Mouse (Mus musculus) urinary bladder, postnatal 25 days (tissue): ENCODE measurements around the gene Galnt13.
"Not testable (repeated sequence)": the region's sequence is repeated elsewhere in the genome, so short reads cannot be mapped to it uniquely, and the experiment has no call there.

Source experiments
- DNase-seq: peaks from one replicate; pipeline ENCODE4 v3.0.0; 2022; ENCODE audit warnings: low spot score

Galnt13 gene

DNA sequence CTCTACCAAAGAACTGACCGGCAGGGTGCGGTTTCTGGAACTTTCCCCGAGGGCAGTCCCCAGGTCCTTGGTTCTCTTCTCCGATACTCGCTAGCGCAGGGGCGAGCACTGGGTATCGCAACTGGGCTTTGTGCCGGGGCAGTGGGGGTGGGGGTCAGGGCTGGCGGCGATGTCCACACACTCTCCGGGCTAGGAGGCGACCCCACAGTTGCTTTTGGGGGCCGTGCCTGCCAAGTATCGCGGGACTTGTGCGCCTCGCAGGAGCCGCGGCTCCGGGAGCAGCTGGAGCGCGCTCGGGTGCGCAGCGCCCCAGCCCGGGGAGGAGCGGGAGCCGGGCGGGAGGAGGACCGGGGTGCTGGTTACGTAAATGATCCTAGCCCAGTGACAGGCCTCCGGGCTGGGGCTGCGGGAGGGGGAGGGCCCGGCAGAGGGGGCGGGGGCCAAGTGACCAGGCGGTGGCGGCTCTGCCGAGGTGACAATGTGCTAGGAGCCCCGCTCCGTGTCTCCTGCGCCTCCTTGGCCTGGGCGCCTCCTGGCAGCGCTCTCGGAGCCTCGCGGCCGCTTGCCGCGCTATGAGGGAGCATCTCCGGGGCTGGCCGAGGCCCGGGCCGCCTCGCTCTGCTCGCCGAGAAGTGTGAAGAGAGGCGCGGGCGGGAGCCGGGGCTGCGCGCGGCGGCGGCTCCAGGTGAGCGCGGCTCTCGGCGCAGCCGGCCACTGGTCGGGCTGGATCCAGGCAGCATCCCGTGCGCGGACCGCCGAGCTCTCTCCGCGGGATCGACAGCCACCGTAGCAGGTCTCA, at the start of gene Galnt13:
Gene Galnt13 (plus strand): TSS at position 381 of the 799 bp plus-strand sequence.
- DNase-seq = no peak

DNA sequence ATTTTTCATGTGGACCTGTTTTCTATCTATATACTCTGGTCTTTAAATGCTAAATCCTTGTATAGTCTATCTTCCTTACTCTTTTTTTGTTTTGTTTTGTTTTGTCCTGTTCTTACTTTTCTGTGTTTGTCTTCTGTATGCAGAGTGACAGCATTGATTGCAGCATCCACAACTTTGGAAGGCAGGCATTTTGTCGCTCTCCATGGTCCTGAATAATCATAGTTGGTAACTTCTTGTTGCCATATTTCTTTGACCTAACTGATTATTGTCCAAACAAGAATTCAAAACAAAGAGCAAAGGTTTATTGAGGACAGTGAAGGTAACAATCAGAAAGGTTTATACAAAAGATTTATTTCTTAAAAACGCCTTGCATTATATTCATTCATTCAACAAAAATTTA, 5.1 kb upstream of the Galnt13 start:
- no peak for DNase-seq

DNA sequence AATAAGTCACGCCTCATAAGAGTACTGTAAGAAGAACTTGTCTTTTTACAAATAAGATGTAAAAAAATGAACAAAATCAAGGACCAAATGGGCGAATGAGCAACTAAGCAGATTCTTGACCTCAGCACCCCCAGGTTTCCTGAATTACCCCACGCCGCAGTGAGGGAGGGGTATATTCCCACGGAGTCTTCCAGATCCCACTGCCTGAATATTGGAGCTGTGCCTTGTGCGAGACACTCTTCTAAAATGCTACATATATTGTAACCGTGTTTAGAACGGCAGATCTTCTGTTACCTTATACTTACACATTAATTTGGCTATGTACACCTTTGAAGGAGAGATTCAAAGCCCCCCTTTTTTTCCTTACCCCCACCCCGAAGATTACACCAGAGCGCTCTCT, 737 bp upstream of the Galnt13 start:
- no peak for DNase-seq

DNA sequence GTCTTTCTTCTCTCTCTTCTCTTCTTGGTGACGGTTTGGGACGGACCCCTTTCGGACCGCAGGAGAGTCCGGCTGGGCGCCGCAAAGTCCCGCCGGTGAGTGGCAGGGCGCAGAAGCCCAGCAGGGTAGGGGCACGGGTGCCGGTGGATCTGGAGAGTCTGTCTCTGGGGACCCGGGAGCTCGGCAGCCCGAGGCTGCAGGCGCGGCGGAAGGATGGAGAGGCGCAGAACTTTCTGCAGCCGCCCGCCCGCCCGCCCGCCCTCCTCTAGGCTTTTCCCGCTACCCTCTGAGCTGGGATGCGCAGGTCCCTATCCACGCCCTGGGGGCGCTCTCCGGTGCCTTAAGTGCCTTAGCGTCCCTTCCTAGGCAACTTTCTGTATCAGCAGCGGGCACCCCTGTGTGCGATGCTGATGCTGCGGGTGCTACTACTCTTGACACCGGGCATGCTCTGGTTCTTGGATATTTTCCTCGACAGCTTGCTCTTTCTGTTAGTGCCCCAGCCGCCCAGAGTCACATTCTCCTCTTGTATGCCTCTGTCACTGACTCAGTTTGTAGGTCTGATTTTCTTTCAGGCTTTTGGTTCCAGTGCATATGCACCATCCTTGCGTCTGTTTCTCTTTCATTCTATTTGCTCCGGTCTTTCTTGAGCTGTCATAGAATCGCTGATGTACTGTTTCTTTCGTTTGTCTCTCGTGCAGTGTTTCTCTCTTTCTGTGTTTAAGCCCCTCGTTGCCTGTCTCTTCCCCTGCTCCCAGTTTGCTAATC, 801 bp downstream of the Galnt13 start:
- DNase-seq = no peak

DNA sequence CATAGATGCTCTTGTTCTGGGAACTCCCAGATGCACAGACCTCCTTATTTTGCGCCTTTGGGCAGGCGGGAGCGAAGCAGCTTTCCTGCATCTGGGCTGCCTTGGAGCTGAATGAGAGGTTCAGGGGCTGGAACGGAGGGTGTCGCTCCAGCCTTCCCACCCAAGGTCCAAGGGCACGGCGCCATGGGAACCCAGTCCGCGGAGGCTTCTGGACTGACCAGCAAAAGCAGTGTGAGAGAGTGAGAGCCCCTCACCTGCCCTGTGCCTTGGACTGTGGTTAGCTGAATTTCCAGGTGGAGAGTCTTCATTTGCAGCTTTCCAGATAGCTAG, 1.3 kb downstream of the Galnt13 start:
- DNase-seq = no peak

DNA sequence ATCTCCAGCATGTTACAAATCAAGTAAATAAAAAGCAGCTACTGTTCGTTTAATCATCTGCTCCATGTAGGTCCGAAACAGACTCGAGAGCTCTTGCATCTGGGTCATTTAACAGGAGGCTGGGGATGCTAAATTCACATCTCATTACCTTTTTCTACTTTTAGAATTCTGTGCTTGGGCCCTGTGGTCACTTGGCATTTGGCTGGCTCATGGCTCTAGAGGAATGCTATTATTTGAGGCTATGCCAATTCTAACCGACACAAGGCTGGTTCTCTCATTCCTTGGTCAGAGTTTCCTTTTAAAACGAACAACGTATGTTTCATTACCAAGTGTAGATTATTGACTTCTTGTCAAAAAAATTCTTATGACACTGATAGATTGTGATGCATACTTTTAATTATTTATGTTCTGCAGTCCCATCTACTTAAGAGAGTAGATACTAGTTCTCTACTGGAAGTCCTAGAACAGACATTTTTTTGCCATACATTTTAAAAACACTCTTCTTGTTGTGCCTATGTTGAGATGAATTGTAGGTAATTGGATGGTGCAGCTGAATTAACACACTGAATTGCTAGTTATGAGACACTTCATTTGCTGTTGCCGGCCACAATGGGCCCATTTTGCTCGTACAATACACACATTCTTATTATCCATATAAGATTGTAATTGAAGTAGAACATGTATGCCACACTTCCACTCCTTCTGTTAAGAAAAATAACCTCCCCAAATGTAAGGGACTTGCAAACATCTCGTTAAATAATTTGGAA, 6.8 kb downstream of the Galnt13 start:
- no peak for DNase-seq

DNA sequence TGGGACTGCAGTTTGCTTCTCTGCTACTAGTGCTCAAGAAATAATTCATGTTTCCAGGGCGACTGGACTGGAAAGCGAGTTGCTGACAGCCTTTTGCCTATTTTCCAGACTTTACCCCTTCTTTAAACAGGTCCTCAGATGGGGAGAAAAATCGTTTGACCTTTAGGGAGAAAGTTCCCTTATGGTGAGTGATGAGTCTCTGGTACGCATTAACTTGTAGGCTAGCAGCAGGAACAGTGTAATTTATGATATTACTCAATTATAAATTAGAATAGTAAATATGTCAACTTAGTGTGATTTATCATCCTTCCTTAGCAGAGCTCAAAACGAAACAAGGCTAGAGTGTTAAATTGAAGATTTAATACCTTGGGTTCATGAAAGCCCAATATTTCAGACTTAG, 47.3 kb downstream of the Galnt13 start:
- DNase-seq = no peak

DNA sequence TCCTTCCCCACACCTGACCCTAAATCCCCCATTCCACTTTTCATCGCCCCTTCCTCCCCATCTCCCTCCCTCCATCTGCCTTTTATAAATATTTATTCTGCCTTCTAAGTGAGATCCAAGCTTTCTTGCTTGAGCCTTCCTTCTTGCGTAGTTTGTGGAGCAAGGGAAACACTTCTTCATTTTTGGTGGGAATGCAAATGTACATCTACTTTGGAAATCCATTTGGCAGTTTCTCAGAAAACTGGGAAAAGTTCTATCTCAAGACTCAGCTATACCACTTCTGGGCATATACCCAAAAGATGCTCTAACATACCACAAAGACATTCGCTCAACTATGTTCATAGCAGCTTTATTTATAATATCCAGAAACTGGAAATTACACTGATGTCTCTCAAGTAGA, 86.9 kb downstream of the Galnt13 start:
- no peak for DNase-seq

DNA sequence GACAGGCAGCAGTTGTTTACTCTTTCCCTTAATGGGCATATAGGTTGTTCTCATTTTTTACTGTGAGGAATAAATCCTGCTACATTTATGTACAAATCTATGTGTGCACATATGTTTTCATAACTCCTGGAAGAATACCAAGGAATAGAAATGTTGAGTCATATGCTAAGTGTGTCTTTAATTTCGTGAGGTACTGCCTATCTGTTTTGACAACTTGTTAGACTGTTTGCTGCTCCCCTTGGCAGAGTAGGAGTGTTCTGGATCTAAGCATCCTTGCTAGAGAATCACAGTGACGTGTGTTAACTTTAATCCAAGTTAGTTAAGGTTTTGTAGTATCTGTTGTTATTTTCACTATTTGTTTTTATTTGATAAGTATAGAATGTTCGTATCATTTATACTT, 91.0 kb downstream of the Galnt13 start:
- DNase-seq = no peak

DNA sequence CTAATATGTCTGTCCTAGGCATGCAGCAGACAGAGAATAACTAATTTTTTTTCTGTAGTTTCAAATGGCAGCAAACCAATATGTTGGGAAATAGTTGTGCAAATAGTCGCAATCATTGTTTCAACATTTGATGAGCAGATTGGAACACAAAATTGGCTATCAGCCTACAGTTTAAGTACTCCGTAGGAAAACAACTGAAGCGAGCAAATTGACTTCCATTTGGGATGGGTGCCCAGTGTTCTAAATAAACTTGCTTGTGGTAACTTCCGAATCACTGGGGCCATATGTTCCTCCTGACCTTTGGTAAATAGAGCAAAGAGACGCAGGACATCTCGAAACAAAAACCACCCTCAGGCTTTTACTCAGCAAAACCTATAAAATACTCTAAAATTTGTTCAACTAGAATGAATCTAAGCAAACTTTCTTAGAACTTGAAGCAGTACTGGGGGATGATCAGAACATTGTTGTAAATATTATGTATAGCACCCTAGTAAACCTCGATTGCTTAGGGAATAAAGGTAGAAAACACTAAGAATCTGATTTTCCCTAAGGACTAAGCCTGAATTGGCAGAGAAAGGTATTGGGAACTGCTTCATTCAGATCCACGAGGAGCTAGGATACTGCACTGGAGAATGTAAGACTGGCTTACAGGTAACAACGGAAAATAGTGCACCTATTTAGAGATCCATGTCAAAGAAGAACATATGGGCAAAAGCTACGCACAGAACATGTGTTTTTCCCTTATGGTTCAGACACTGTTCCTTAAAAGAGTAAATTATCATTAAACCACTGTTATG, 122.4 kb downstream of the Galnt13 start:
- DNase-seq = no peak

DNA sequence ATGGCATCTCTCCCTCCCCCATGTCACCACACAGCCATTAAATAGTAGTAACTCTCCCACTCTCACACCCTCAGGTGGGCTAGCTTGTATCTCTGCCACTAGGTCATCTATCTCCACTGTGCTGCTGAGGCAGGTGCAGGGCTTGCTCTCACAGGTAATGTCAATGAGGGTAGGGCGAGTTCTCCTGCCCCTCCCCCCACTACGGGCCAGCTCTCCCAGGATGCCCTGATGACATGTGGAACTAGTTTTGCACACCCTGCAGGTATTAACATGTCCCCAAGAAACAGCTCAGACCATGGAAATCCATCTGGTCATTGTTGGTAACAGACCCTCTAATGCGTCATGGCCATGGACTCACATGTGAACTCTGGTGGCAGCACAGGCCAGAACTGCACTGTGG, 129.0 kb downstream of the Galnt13 start:
- DNase-seq = no peak

DNA sequence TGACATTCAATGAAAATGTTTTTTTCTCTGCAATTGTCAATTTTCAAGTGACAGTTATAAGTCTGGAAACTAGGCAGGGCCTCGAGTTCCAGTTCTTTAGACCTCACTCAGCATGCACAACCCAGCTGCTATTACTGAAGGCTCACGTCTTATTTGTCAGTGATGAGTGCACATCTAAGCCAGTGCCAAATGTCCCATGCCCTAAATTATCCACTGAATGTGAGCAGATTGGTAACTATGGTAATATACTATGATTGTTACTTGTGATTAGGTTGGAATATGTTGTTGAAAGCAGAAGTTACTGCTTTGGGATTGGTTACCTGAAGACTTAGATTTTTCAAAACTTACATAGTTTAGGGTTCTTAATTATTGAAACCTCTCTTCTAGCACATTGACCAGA, 131.1 kb downstream of the Galnt13 start:
- DNase-seq = no peak

DNA sequence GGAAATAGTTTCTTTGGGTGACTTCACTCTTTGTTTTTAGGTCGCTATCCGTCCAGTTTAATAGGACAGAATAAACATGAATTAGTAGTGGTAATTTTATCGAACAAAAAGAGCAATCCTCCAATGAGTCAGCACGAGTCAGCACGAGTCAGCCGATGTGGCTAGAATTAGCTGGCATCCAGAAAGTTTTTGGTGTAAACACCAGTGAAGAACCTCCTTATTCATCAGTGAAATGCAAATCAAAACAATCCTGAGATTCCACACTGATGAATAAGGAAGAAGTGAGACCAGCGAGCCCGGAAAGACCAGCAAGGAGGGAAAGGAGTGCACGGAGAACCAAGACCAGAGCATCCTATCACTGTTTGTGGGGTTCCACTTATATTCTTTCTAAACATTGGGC, 131.5 kb downstream of the Galnt13 start:
- DNase-seq = no peak

DNA sequence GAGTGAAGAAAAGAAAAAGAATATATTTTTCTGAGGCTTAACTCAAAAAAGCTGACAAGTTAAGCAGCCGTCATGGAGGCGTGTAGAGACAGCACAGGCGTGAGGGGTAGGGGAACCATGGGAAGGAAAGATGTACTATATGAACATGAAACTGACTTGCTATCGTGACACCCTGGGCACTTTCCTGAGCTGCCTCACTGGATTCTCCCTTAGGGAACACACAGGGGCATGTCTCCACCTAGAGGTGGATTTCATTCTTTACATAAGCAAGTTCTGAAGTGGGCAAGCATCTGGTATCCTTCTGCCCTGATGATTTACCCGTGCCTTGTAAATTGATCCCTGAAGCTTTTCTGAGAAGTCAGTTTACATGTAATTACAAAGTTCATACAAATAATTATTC, 277.7 kb downstream of the Galnt13 start:
- not testable (repeated sequence) for DNase-seq

DNA sequence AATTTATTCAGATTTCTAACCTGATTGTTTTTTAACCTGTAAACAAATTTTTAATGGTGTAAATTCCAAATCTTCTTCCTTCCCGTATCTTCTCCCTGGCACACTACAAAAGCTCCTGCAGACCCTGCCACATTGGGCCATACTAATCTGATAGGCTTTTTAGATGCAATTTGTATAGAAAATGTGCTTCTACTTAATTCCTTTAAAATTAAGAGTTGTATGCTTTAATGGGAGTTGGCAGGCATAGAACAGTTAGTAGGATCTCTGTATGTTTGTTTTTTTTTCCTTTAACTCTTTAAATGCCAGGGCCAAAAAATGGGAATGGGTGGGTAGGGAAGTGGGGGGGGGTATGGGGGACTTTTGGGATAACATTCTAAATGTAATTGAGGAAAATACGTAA, 315.1 kb downstream of the Galnt13 start:
- no peak for DNase-seq

DNA sequence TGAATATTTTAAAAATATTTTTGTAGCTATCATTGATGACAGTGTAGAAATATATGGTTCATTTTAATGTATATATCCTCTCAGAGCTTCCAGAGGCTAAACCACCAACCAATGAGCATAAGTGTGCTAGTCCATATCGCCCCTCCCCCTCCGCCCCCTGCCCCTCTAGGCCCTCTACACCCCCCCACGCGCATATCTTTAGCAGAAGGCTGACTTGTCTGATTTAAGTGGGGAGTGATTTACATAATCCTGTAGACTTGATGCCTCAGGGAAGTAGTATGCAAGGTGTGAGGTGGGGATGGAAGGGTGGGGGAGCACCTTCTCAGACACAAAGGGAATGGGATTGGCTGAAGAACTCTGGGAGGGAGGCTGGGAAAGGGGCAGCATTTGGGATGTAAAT, 323.7 kb downstream of the Galnt13 start:
- no peak for DNase-seq

DNA sequence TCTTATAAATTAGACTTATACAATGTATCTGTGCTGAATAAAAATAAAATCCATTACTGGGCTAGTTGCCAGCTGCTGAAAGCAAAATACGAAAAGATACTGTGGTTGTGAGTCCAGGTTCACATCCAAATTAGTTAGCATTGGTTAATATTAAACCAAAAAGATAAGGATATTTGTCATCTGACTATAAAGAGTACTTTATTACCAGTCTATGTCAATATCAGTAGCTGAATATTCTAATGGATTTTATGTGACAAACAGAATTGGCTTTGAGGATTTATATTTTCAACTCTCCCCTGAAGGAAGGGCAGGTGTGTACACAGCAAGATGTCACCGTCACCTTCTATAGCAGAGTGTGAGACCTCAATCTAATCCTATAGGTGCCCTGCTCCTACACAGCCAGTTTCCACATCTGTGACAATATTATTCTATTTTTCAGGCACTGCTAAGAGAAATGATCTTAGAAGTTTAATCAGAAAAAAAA, 342.7 kb downstream of the Galnt13 start:
- no peak for DNase-seq

DNA sequence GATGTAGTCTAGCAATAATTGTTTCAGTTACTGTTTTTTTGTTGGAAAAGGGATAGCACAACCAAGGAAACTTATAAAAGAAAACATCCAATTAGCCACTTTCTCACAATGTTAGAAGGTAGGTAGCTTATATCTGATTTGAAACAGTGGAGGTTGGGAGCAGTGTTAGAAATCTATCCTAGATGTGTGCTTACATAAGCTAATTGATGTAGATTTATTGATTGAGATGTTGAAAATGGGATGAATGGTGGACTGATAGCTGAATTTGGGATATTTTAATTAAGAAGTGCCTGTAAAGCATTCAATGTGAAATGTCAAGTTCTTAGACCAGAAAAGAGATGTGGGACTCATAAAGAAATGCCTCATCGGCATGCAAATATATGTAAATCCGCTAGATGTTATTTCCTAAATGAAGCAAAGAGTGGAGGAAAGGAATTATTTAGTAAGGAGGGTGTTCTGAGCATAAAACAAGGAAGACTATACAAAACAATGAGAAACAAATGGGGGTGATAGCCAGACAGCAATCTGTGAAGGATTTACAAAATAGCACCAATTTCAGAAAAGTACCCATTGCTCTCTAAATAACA, 377.6 kb downstream of the Galnt13 start:
- no peak for DNase-seq

DNA sequence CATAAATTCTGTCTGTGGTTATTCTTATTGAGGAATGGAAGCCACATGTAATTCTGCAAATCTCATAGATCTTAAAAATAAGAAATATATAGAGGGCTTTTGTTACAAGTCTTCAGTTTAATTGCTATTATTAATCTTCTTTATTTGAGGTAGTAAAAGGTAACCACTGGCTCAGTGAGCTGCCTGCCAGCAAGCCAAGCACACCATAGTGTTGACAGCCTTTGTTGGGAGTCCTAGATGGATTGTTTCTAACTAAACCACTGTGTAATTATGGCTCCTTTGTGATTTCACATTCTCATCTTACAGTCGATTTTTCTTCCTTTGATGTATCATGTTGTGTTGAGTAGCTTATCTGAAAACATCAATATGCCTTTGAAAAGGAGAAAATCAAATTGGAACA, 405.1 kb downstream of the Galnt13 start:
- DNase-seq = no peak

DNA sequence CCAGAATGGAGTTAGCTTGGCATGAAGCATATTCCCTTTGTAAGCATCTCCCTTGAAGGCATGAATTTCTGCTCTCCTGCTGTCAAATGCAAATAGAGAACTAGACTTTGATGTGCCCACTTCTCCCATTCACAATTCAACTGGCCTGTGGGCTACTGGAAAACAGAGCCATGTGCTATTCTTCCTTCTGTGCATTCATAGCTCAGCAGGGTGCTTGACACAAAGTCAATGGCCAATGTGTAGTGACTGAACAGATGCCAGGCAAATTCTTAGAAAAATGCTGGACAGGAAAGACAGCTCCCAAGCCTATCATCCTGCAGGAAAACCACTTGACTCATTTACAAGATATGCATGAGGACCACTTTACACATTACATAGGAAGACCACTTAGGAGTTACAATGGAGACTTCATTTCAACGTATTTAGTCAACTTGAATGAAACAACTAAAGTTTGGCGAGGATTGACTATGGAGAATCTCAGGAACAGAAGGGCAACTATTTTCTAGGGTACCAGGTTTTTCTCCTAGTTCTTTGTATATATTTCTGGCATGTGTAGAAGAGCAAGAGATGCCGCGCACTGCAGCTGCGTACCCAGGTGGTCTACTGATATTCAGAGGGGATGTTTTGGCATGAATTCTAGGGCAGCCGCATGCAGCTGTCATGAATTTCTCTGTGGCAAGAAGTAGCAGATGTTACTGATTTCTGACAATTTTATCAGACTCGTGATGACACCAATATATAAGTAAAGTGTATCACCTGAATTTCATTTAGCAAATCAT, 470.4 kb downstream of the Galnt13 start:
- no peak for DNase-seq
